Mouse (Mus musculus): ENCODE results near the gene Sdr16c6. TPM values are rescaled to one million over a fixed set of nuclear protein-coding genes. Genes with fewer than 3 reads are reported as not detected.

The Sdr16c6 gene
- polyA plus RNA-seq (2014; fragmentation: Nextera tagmentation; extraction: Ambion mirVana) = not detected in 2 replicates

DNA sequence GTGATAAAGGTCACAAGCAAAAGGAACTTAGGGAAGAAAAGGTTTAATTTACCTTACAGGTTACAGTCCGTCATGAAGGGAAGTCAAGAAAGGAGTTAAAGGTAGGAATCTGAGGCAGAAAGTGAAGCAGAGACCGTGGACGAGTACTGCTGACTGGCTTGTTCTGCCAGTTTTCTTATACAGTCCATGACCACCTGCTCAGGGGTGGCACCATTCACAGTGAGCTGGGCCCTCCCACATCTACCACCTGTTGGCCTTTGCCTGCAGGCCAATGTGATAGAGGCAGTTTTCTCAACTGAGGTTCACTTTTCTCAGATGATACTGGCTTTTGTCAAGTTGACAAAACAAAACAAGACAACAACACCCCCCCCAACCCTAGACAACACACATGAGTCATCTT, at the start of gene Sdr16c6:
Gene Sdr16c6, minus strand, starts transcription at position 151 of the 400 bp plus-strand sequence.
- no peaks in the 10 kb centered on the region for H3K36me3 ChIP-seq (ENCODE audit: control insufficient read depth, insufficient read depth, low read length)
- no peak within 1 kb of the TSS for H3K4me2 ChIP-seq (replicated peaks; ENCODE audit: low read depth, low read length)
- no peak within 1 kb of the TSS for H3K9ac ChIP-seq (replicated peaks; ENCODE audit: low read depth, low read length)
- 80% methylated on average over 3 of the region's 3 CpGs for WGBS
- no peaks in the 10 kb centered on the region for H3K9me3 ChIP-seq (ENCODE audit: control insufficient read depth, low read depth, low read length)
- no peaks in the 10 kb centered on the region for H3K4me1 ChIP-seq (ENCODE audit: control insufficient read depth, insufficient read depth, low read length)
- H3K4me3 ChIP-seq (ENCODE audit: low read depth, low read length) = no peak within 1 kb of the TSS
- no peaks in the 10 kb centered on the region for H3K27me3 ChIP-seq (ENCODE audit: control insufficient read depth, insufficient read depth, low read length)
- ATAC-seq (ENCODE audit: insufficient number of reproducible peaks, insufficient read depth, low FRiP score, low read depth) = no peak
- no peak within 1 kb of the TSS for H3K27ac ChIP-seq (ENCODE audit: low read length)

DNA sequence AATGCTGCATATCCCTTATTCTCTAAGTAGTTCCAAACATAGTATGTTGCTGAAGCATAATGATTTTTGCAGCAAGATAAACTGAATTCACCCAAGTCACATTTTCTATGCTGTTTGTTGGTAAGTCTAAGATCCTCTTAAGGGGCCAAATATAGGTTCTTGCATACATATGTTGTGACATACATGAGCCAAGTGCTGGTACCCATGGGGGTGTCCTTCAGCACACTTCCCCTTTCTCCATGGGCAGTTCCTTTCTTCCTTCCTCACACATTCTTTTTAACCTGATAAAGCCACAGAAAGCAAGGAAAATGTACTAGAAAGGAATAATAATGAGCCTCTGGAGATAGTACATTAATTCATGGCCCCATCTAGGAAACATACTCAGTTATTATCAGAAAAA, 2.9 kb upstream of the Sdr16c6 start:
- H3K9me3 ChIP-seq (ENCODE audit: control insufficient read depth, low read depth, low read length) = no peaks in the 10 kb centered on the region
- H3K27ac ChIP-seq (ENCODE audit: low read length) = no peak overlapping the region
- no peak overlapping the region for H3K4me3 ChIP-seq (ENCODE audit: low read depth, low read length)
- H3K4me2 ChIP-seq (replicated peaks; ENCODE audit: low read depth, low read length) = no peak overlapping the region
- no peaks in the 10 kb centered on the region for H3K36me3 ChIP-seq (ENCODE audit: control insufficient read depth, insufficient read depth, low read length)
- no peaks in the 10 kb centered on the region for H3K4me1 ChIP-seq (ENCODE audit: control insufficient read depth, insufficient read depth, low read length)
- ATAC-seq (ENCODE audit: insufficient number of reproducible peaks, insufficient read depth, low FRiP score, low read depth) = no peak
- no peak overlapping the region for H3K9ac ChIP-seq (replicated peaks; ENCODE audit: low read depth, low read length)
- H3K27me3 ChIP-seq (ENCODE audit: control insufficient read depth, insufficient read depth, low read length) = no peaks in the 10 kb centered on the region

DNA sequence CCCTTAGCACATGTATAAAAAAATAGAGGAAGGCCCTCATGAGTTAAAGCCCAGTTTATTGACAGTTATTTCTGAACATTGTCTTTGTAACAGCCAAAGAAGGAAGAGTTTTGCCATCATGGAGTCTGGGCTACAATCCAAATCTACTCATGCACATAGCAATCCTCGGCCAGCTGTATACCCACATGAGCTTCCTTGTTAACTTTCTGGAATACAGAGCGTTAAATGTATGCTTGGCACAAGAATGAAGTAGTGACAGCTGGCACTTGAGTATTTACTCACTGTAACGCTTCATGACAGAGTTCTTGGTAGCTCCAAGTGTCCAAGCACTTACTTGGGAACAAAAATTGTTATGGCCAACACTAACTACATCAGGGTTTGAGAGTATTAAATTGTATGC, 1.8 kb upstream of the Sdr16c6 start:
- Histone ChIP-seq H3K4me3 (ENCODE audit: low read depth, low read length) (no peak overlapping the region), H3K27ac (ENCODE audit: low read length) (no peak overlapping the region), H3K9me3 (ENCODE audit: control insufficient read depth, low read depth, low read length) (no peaks in the 10 kb centered on the region), H3K36me3 (ENCODE audit: control insufficient read depth, insufficient read depth, low read length) (no peaks in the 10 kb centered on the region), H3K4me1 (ENCODE audit: control insufficient read depth, insufficient read depth, low read length) (no peaks in the 10 kb centered on the region), H3K9ac (replicated peaks; ENCODE audit: low read depth, low read length) (no peak overlapping the region), H3K4me2 (replicated peaks; ENCODE audit: low read depth, low read length) (no peak overlapping the region), H3K27me3 (ENCODE audit: control insufficient read depth, insufficient read depth, low read length) (no peaks in the 10 kb centered on the region)
- ATAC-seq (ENCODE audit: insufficient number of reproducible peaks, insufficient read depth, low FRiP score, low read depth) = no peak
- 88% methylated on average over 3 of the region's 3 CpGs for WGBS

DNA sequence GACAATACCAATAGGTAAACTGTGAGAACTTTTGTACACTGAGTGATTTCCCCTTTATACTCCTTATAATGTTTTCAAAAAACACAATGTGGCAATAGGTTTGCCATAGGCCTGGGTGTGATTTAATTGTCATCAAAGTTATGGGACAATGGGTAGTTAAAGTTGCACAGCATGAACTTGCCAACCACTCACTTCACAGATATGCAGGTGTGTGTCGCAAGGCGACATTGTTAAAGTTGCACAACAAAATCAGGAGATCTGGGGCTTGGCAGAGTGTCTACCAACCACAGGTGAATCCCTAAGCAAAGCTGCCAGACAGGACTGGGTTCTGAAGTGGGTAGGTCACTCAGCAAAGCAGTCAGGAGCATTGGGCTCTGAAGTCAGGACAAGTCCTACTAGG, 1.3 kb downstream of the Sdr16c6 start:
- no peak for ATAC-seq (ENCODE audit: insufficient number of reproducible peaks, insufficient read depth, low FRiP score, low read depth)
- Histone ChIP-seq H3K27ac (ENCODE audit: low read length) (no peak overlapping the region), H3K9ac (replicated peaks; ENCODE audit: low read depth, low read length) (no peak overlapping the region), H3K27me3 (ENCODE audit: control insufficient read depth, insufficient read depth, low read length) (no peaks in the 10 kb centered on the region), H3K36me3 (ENCODE audit: control insufficient read depth, insufficient read depth, low read length) (no peaks in the 10 kb centered on the region), H3K4me3 (ENCODE audit: low read depth, low read length) (no peak overlapping the region), H3K4me2 (replicated peaks; ENCODE audit: low read depth, low read length) (no peak overlapping the region), H3K4me1 (ENCODE audit: control insufficient read depth, insufficient read depth, low read length) (no peaks in the 10 kb centered on the region), H3K9me3 (ENCODE audit: control insufficient read depth, low read depth, low read length) (no peaks in the 10 kb centered on the region)
- WGBS = 95% methylated on average over 2 of the region's 2 CpGs

Other genes with a start within 250 kb of the Sdr16c6 start
- gene Gm11808, start 103.9 kb downstream of the Sdr16c6 start, polyA plus RNA-seq (2014; fragmentation: Nextera tagmentation; extraction: Ambion mirVana) = 982 and 1,071 TPM in 2 replicates

Data from stomach, embryonic 14.5 days (tissue).